Mouse (Mus musculus) megakaryocyte, adult 5-6 weeks (primary cell): ENCODE data around the gene Polr1b. TPM values are rescaled to one million over a fixed set of nuclear protein-coding genes. Genes with fewer than 3 reads are reported as not detected.

Experiments
- total RNA-seq, 2 experiments: library from RNA; stranded (forward) in 1 of 2; stranded (reverse) in 1 of 2; fragments of 153-499, 151-499 nt in 1 of 2; fragments of 221-1000, 200-1000 nt in 1 of 2; gene quantifications; 2 replicates each; pipeline versions ENCODE4 v1.2.3 to v1.2.4; 2015 to 2017

Polr1b gene
- total RNA-seq, 2 experiments from 2014 or later, result 3.3 to 7.1 TPM

Other genes with a start within 250 kb of the Polr1b start
- gene Fbln7, start 238.0 kb upstream of the Polr1b start, total RNA-seq (2015), result not detected in 2 replicates
- not detected in 2 replicates for gene Fbln7, start 238.0 kb upstream of the Polr1b start, total RNA-seq (2017)
- 3.9 and 7.9 TPM in 2 replicates for gene Zc3h8, start 156.9 kb upstream of the Polr1b start, total RNA-seq (2015)
- 4.7 and 6.9 TPM in 2 replicates for gene Zc3h8, start 156.9 kb upstream of the Polr1b start, total RNA-seq (2017)
- 3.2 and 3.6 TPM in 2 replicates for gene Zc3h6, start 133.6 kb upstream of the Polr1b start, total RNA-seq (2015)
- 2.6 TPM in 2 replicates for gene Zc3h6, start 133.6 kb upstream of the Polr1b start, total RNA-seq (2017)
- gene Gm10762, start 133.3 kb upstream of the Polr1b start, total RNA-seq (2015), result 3.6 and 4.6 TPM in 2 replicates
- gene Gm10762, start 133.3 kb upstream of the Polr1b start, total RNA-seq (2017), result 1.1 and 1.7 TPM in 2 replicates
- gene Vinac1, start 52.8 kb upstream of the Polr1b start, total RNA-seq (2015), result not detected in 2 replicates
- 0.04 and 0.16 TPM in 2 replicates for gene Vinac1, start 52.8 kb upstream of the Polr1b start, total RNA-seq (2017)
- 2.6 and 3.3 TPM in 2 replicates for gene Ttl, start 35.1 kb upstream of the Polr1b start, total RNA-seq (2015)
- gene Ttl, start 35.1 kb upstream of the Polr1b start, total RNA-seq (2017), result 3.0 and 3.6 TPM in 2 replicates
- gene Chchd5, start 28.7 kb downstream of the Polr1b start, total RNA-seq (2015), result 11.9 and 13.0 TPM in 2 replicates
- gene Chchd5, start 28.7 kb downstream of the Polr1b start, total RNA-seq (2017), result 9.4 and 11.9 TPM in 2 replicates
- 18.7 and 22.8 TPM in 2 replicates for gene Slc20a1, start 97.8 kb downstream of the Polr1b start, total RNA-seq (2015)
- gene Slc20a1, start 97.8 kb downstream of the Polr1b start, total RNA-seq (2017), result 52.4 and 70.8 TPM in 2 replicates
- gene Ckap2l, start 196.2 kb downstream of the Polr1b start, total RNA-seq (2015), result 87.4 and 94.5 TPM in 2 replicates
- gene Ckap2l, start 196.2 kb downstream of the Polr1b start, total RNA-seq (2017), result 63.0 and 74.2 TPM in 2 replicates
- not detected in 2 replicates for gene Il1a, start 209.0 kb downstream of the Polr1b start, total RNA-seq (2015)
- 0.15 TPM in 1 of 2 replicates, not detected in the other for gene Il1a, start 209.0 kb downstream of the Polr1b start, total RNA-seq (2017)